Mouse (Mus musculus) neural tube, embryonic 11.5 days (tissue): Measurements from ENCODE around the gene Cmip. TPM values are rescaled to one million over a fixed set of nuclear protein-coding genes. Genes with fewer than 3 reads are reported as not detected.

Experiments
- ATAC-seq: fragments of 200-750 bp; cut with Nextera tagmentation; 2 replicates; pipeline ENCODE4 v1.8.0; 2017; ENCODE audit warnings: moderate number of reproducible peaks, mild to moderate bottlenecking, moderate TSS enrichment, moderate library complexity; ENCODE audit not compliant: insufficient read depth, low FRiP score, low TSS enrichment
- DNase-seq: peaks from one replicate; pipeline ENCODE4 v3.0.0-alpha.2; 2015; ENCODE audit warnings: low spot score
- H3K27ac ChIP-seq: fragments of 300-500 bp; sonication (generic); 2 replicates; pipeline ENCODE4 v1.5.1; 2014; ENCODE audit warnings: low read depth, mild to moderate bottlenecking, low read length
- H3K27me3 ChIP-seq: fragments of 300-500 bp; sonication (generic); 2 replicates; pipeline ENCODE4 v1.6.1; 2014; ENCODE audit warnings: mild to moderate bottlenecking, low read length, mixed read lengths; ENCODE audit not compliant: control insufficient read depth, insufficient read depth
- H3K36me3 ChIP-seq: fragments of 300-500 bp; sonication (generic); 2 replicates; pipeline ENCODE4 v1.6.1; 2014; ENCODE audit warnings: mild to moderate bottlenecking, low read length, moderate library complexity, mixed read lengths; ENCODE audit not compliant: control insufficient read depth, insufficient read depth
- H3K4me1 ChIP-seq: fragments of 300-500 bp; sonication (generic); 2 replicates; pipeline ENCODE4 v1.6.1; 2014; ENCODE audit warnings: low read length, mixed read lengths; ENCODE audit not compliant: control insufficient read depth, insufficient read depth
- H3K4me2 ChIP-seq: fragments of 300-500 bp; sonication (generic); 2 replicates; pipeline ENCODE4 v1.6.1; 2014; ENCODE audit warnings: low read depth, mild to moderate bottlenecking, moderate library complexity
- H3K4me3 ChIP-seq: fragments of 300-500 bp; sonication (generic); 2 replicates; pipeline ENCODE4 v1.5.1; 2014; ENCODE audit warnings: low read depth, low read length
- H3K9ac ChIP-seq: fragments of 300-500 bp; sonication (generic); 2 replicates; pipeline ENCODE4 v1.6.1; 2014; ENCODE audit warnings: mild to moderate bottlenecking, low read length
- H3K9me3 ChIP-seq: fragments of 300-500 bp; sonication (generic); 2 replicates; pipeline ENCODE4 v1.6.1; 2016; ENCODE audit warnings: low read length; ENCODE audit not compliant: control insufficient read depth
- WGBS: fragments of 180-500 bp; shearing (Covaris S2); extraction: QIAGEN DNeasy Blood & Tissue Kit; methylation state at CpG from one replicate; pipeline ENCODE4 v1.1.7; 2014; 5-methylcytosine and 5-hydroxymethylcytosine counted together
- polyA plus RNA-seq: library from polyadenylated mRNA; unstranded; fragments of >200 nt; fragmentation: Nextera tagmentation; extraction: Ambion mirVana; gene quantifications from 2 replicates; pipeline ENCODE4 v1.2.1, GENCODE M21; 2014

The Cmip gene
- polyA plus RNA-seq, 1 experiment from 2014 or later: 56.7 TPM

DNA sequence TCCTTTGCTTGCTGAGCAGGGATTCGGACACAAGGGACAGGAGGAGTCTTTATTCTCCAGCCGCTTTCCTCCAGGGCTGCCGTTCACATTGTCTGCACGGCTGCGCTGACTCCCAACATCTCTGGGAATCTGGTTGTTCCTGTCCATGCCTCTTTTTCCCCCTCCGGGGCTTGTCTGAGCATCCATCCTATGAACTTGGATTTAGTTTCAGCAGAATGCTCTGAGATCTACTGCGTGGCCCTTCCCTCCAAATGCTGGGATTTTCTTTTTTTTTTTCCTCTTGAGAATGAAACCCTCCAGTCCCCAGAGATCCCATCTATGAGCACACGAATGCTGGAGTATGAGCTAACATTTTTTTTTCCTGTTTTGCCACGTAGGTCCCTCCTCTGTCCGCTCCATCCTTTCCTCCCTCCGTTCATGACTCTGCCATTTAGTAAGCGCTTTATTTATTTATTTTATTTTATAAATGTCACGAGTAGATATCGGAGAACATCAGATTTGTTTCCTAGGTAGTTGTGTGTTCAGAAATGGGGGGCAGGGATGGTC, 4.1 kb downstream of the Cmip start:
- Histone ChIP-seq H3K9ac (peak overlapping the region; percentile 95), H3K27ac (peak overlapping the region; percentile 56; the same call in 1 of the 2 replicates), H3K36me3 (no peaks in the 10 kb centered on the region), H3K27me3 (no peaks in the 10 kb centered on the region), H3K4me2 (peak overlapping the region; percentile 92), H3K9me3 (no peaks in the 10 kb centered on the region), H3K4me1 (peaks cover 34% of the 10 kb centered on the region), H3K4me3 (peak overlapping the region; percentile 96)
- ATAC-seq: no peak
- WGBS: 45% methylated on average over 14 of the region's 14 CpGs
- DNase-seq: peak; percentile 51

DNA sequence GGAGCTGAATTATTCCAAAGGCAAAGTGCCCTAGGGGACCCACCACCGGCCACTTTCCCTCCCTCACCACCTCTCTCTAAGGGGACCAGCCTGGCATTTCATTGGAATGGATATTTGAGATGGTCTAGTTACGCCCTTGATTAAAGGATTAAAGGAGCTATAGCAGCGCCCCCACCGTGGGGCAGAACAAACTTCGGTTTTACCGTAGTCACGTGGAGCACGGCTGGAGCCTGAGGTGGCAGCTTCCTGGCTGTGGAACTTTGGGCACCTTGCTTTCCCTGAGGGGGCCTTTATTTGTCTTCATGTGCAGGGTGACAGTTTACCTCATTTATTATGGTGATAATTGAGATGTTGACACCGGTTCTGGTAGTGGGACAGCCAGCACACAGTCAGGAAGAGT, 4.8 kb downstream of the Cmip start:
- no peak overlapping the region for H3K27ac ChIP-seq
- H3K9ac ChIP-seq: no peak overlapping the region; the same call in 1 of the 2 replicates
- peak overlapping the region; percentile 92; the same call in 1 of the 2 replicates for H3K4me2 ChIP-seq
- peaks cover 34% of the 10 kb centered on the region for H3K4me1 ChIP-seq
- WGBS: 33% methylated on average over 9 of the region's 9 CpGs
- ATAC-seq (no peak), DNase-seq (no peak)
- H3K4me3 ChIP-seq: peak overlapping the region; percentile 6; the same call in 1 of the 2 replicates
- H3K9me3 ChIP-seq: no peaks in the 10 kb centered on the region
- H3K27me3 ChIP-seq: no peaks in the 10 kb centered on the region
- H3K36me3 ChIP-seq: no peaks in the 10 kb centered on the region

DNA sequence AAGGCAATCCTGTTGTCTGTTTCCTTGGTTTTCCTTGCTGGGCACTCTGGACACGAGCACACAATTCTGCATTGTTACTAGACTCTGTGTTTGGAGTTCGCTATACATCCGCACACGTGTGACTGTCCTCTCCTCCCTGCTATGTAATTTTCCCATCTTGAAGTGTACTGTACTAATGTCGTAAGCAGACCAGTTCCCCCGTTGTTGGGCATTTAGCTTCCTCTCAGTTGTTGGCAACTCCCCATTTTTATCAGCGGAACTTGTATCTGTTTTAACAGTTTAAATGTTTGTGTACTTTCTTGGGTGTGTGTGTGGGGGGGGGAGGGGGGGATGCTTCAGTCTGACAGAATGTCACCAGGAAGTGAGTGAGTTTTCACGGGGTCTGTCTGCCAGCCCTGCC, 5.8 kb downstream of the Cmip start:
- Histone ChIP-seq H3K27me3 (no peaks in the 10 kb centered on the region), H3K9me3 (no peaks in the 10 kb centered on the region), H3K36me3 (no peaks in the 10 kb centered on the region), H3K4me3 (no peak overlapping the region), H3K4me1 (peaks cover 34% of the 10 kb centered on the region), H3K27ac (no peak overlapping the region), H3K9ac (no peak overlapping the region), H3K4me2 (no peak overlapping the region)
- ATAC-seq (no peak), DNase-seq (no peak)
- 74% methylated on average over 8 of the region's 8 CpGs for WGBS

DNA sequence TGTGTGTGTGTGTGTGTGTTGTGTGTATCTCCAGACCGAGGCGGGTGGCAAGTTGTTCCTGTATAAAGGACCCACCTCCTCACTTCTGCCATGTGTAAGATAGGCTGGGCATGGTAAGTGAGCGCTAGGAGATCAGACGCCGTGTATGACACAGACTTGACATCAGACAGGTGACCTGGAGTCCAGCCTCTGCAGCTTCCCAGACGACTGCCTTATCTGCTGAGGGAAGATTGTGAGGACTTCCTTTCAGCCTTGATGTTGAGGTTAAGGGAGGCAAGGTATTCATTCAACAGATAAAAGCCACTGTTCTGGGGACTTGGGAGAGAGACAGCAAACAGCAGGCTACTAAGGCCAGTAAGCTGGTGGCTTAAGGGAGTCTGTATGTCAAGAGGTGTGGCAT, 6.6 kb downstream of the Cmip start:
- H3K27me3 ChIP-seq: no peaks in the 10 kb centered on the region
- no peak overlapping the region for H3K27ac ChIP-seq
- no peaks in the 10 kb centered on the region for H3K9me3 ChIP-seq
- 84% methylated on average over 6 of the region's 6 CpGs for WGBS
- peaks cover 32% of the 10 kb centered on the region for H3K4me1 ChIP-seq
- DNase-seq (no peak), ATAC-seq (no peak)
- H3K4me2 ChIP-seq: no peak overlapping the region
- no peak overlapping the region for H3K9ac ChIP-seq
- H3K36me3 ChIP-seq: no peaks in the 10 kb centered on the region
- no peak overlapping the region for H3K4me3 ChIP-seq

DNA sequence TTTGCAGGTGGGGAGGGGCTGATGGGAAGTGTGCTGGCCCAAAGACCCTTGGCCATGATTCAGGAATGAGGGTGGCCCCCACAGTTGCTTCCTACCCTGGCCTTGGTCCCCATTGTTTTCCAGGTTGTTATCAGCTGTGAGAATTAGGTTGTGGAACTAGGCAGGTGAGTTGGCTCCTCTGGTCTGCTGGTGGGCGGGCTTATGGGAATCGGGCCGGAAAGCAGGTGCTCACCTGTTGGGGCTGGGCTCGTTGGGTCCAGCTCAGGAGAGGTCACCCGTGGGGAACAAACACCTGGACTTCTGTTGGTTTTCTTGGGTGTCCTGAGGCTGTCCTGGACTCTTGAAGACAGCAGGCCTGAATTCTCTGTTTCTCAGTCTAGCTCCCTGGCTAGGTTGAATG, 8.2 kb downstream of the Cmip start:
- Histone ChIP-seq H3K4me3 (no peak overlapping the region), H3K36me3 (no peaks in the 10 kb centered on the region), H3K9me3 (no peaks in the 10 kb centered on the region), H3K27ac (no peak overlapping the region), H3K9ac (no peak overlapping the region), H3K27me3 (no peaks in the 10 kb centered on the region), H3K4me2 (no peak overlapping the region), H3K4me1 (peaks cover 17% of the 10 kb centered on the region)
- no peak for ATAC-seq
- 91% methylated on average over 5 of the region's 5 CpGs for WGBS
- DNase-seq: no peak

DNA sequence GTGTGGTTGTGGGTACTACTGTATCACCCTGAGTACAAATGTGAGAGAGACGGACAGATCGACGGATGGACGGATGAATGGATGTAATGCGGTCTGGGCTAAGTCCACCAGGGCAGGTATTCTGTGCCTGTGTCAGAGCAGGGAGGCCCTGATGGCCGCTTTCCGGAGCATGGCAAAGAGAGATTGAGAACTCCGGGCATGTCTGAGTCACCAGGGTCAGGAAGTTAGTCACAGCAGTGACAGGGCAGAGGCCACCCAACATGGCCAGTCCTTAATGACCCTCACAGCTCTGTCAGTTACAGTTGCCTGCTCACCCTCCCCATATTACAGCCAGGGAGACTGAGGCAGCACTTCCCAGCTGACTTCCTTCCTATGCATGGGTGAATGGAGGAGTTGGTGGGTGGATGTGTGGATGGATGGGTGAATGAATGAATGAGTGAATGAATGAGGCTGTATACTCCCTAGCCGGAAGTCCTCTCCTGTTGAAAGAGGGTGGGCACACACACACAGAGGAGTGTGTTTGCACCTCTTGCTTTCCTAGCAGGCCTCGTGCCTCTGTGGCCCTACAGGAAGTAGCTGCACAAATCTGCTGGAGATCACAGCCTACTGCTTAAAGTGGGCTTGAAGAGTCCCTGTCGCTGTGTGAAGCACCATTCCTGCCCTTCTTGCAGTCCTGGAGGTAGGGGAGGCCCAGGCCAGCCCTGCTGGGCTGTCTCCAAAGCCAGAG, 10.7 kb downstream of the Cmip start:
- Histone ChIP-seq H3K27ac (no peak overlapping the region), H3K36me3 (no peaks in the 10 kb centered on the region), H3K9me3 (no peaks in the 10 kb centered on the region), H3K4me1 (no peaks in the 10 kb centered on the region), H3K27me3 (no peaks in the 10 kb centered on the region), H3K9ac (no peak overlapping the region), H3K4me2 (no peak overlapping the region), H3K4me3 (no peak overlapping the region)
- WGBS: 90% methylated on average over 11 of the region's 11 CpGs
- ATAC-seq (no peak), DNase-seq (no peak)

DNA sequence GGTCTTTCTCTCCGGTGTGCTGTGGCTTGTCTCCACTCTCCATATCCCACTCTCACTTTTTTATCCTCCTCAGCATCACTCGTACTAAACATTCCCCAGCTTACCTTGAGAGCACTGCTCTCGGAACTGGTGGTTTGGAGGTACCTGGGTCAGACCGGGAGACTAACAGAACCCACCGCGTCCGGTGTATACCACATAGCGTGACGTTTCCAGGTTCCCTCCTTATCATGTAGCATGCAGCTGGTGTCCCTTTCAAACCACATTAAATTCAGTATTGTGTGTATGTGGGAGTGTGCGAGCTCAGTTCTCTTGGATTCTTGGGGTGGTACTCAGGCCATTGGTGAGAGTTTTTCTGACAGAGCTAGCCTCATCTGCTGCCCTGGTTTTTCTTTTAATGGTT, 21.4 kb downstream of the Cmip start:
- Histone ChIP-seq H3K36me3 (no peaks in the 10 kb centered on the region), H3K27me3 (no peaks in the 10 kb centered on the region), H3K4me3 (no peak overlapping the region), H3K9ac (no peak overlapping the region), H3K9me3 (no peaks in the 10 kb centered on the region), H3K27ac (peak overlapping the region; percentile 65), H3K4me1 (peaks cover 20% of the 10 kb centered on the region), H3K4me2 (peak overlapping the region; percentile 28)
- DNase-seq (no peak), ATAC-seq (no peak)
- 87% methylated on average over 10 of the region's 10 CpGs for WGBS

DNA sequence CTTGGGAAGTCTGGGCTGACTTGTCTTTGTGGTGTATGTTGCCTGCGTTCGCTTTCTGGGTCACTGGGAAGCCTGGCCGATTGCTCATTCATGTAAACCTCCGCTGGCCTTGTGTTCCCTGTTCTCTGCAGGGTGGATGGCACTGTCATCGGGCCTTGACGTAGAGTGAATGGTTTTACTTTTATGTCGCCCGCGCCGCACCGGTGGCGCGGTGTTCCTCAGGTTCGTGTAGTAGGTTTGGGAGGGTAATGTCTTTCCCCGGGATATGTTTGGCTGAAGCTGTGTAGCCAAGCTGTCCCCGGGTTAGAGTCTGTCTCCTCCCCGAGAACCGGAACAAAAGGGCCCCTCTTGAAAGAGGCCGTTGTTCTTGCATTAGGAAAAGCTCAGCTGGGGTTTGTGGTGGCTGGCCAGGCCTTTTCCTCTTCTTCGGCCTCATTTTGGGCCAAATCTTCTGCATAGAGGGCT, 21.8 kb downstream of the Cmip start:
- Histone ChIP-seq H3K27ac (peak overlapping the region; percentile 65), H3K4me2 (peak overlapping the region; percentile 28), H3K36me3 (no peaks in the 10 kb centered on the region), H3K4me3 (no peak overlapping the region), H3K4me1 (peaks cover 20% of the 10 kb centered on the region), H3K27me3 (no peaks in the 10 kb centered on the region), H3K9ac (0 out of 2 replicates have a peak overlapping the region, but pooled peaks have one; percentile 22), H3K9me3 (no peaks in the 10 kb centered on the region)
- DNase-seq (peak; percentile 54), ATAC-seq (0 out of 2 replicates have a peak, but pooled peaks have one; percentile 29)
- 42% methylated on average over 20 of the region's 20 CpGs for WGBS

DNA sequence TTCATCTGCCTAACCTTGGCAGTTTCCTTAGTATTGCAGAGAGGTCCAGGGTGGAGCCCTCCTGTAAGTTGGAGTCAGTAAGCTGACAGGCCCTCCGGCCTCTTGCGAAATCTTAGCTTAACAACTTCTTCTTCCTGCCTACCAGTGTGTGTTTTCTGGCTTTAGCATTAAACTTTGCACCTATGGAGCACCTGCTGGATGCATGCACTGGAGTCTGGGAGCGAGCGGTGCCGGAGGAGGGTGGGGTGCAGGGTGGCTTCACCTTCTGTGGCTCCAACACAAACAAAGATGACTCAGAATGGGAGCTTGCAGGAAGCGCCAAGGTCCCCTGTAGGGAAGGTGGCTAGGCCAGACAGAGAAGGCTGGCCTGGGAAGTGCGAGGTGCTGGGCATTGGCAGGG, 23.6 kb downstream of the Cmip start:
- DNase-seq (no peak), ATAC-seq (no peak)
- 92% methylated on average over 7 of the region's 7 CpGs for WGBS
- Histone ChIP-seq H3K4me1 (peaks cover 20% of the 10 kb centered on the region), H3K4me3 (no peak overlapping the region), H3K4me2 (no peak overlapping the region), H3K9me3 (no peaks in the 10 kb centered on the region), H3K27me3 (no peaks in the 10 kb centered on the region), H3K36me3 (no peaks in the 10 kb centered on the region; the same call in 1 of the 2 replicates), H3K27ac (no peak overlapping the region), H3K9ac (no peak overlapping the region)
